Mouse (Mus musculus): ENCODE results near the gene Olfm4. TPM values are rescaled to one million over a fixed set of nuclear protein-coding genes. Genes with fewer than 3 reads are reported as not detected.

Gene Olfm4
- polyA plus RNA-seq, 2 experiments, result 8.0 to 13.4 TPM

GRCm38 (mm10) chr14:79990547-79990946 is 6.7 kb downstream of the Olfm4 start:
- TF ChIP-seq EP300 (IDR thresholded peaks at IDR 0.05; ENCODE audit: low read depth) (no peak), CTCF (IDR thresholded peaks at IDR 0.05; ENCODE audit: low read depth) (no peak)
- DNase-seq (ENCODE audit: low read depth in 3 of 3, low spot score in 3 of 3) (no peak), ATAC-seq (ENCODE audit: insufficient read depth) (no peak)
- WGBS (ENCODE audit: insufficient replicate concordance), result 52% methylated on average over 5 of the region's 5 CpGs
- no peak overlapping the region for H3K27ac ChIP-seq
- no peaks in the 10 kb centered on the region for H3K9me3 ChIP-seq (ENCODE audit: control insufficient read depth, low read length)
- no peak overlapping the region for H3K4me3 ChIP-seq (ENCODE audit: insufficient read depth in 1 of 2, low read depth in 2 of 2, low read length in 2 of 2)
- H3K4me2 ChIP-seq (ENCODE audit: low read depth), result no peak overlapping the region
- no peaks in the 10 kb centered on the region for H3K36me3 ChIP-seq (replicated peaks; ENCODE audit: control insufficient read depth, insufficient read depth, low read depth)
- no peaks in the 10 kb centered on the region for H3K27me3 ChIP-seq (ENCODE audit: control insufficient read depth, insufficient read depth, low read length)
- no peak overlapping the region for H3K9ac ChIP-seq (replicated peaks)
- no peaks in the 10 kb centered on the region for H3K4me1 ChIP-seq (replicated peaks; ENCODE audit: control insufficient read depth in 2 of 2, insufficient read depth in 2 of 2, low read length in 1 of 2)

- TF ChIP-seq CTCF (IDR thresholded peaks at IDR 0.05; ENCODE audit: low read depth) (no peak), EP300 (IDR thresholded peaks at IDR 0.05; ENCODE audit: low read depth) (no peak)
- Histone ChIP-seq H3K4me3 (ENCODE audit: insufficient read depth in 1 of 2, low read depth in 2 of 2, low read length in 2 of 2) (no peak overlapping the region), H3K4me2 (ENCODE audit: low read depth) (no peak overlapping the region), H3K9me3 (ENCODE audit: control insufficient read depth, low read length) (no peaks in the 10 kb centered on the region), H3K9ac (replicated peaks) (no peak overlapping the region), H3K4me1 (replicated peaks; ENCODE audit: control insufficient read depth in 2 of 2, insufficient read depth in 2 of 2, low read length in 1 of 2) (no peaks in the 10 kb centered on the region), H3K27me3 (ENCODE audit: control insufficient read depth, insufficient read depth, low read length) (no peaks in the 10 kb centered on the region), H3K27ac (no peak overlapping the region), H3K36me3 (replicated peaks; ENCODE audit: control insufficient read depth, insufficient read depth, low read depth) (no peaks in the 10 kb centered on the region)
- no peak for ATAC-seq (ENCODE audit: insufficient read depth)
- 62% methylated on average over 4 of the region's 4 CpGs for WGBS (ENCODE audit: insufficient replicate concordance)
- DNase-seq (ENCODE audit: low read depth in 3 of 3, low spot score in 3 of 3), result no peak
Observed at GRCm38 (mm10) chr14:79997534-79997933, 13.7 kb downstream of the Olfm4 start.

- WGBS (ENCODE audit: insufficient replicate concordance), result 29% methylated on average over 8 of the region's 8 CpGs
- ATAC-seq (ENCODE audit: insufficient read depth), result no peak
Observed at GRCm38 (mm10) chr14:80000110-80000531, 16.2 kb downstream of the Olfm4 start.

GRCm38 (mm10) chr14:80007686-80008085 is 23.8 kb downstream of the Olfm4 start:
- H3K27ac ChIP-seq, result no peak overlapping the region
- H3K27me3 ChIP-seq (ENCODE audit: control insufficient read depth, insufficient read depth, low read length), result no peaks in the 10 kb centered on the region
- TF ChIP-seq CTCF (IDR thresholded peaks at IDR 0.05; ENCODE audit: low read depth) (no peak), EP300 (IDR thresholded peaks at IDR 0.05; ENCODE audit: low read depth) (no peak)
- H3K4me2 ChIP-seq (ENCODE audit: low read depth), result no peak overlapping the region
- no peaks in the 10 kb centered on the region for H3K9me3 ChIP-seq (ENCODE audit: control insufficient read depth, low read length)
- H3K9ac ChIP-seq (replicated peaks), result no peak overlapping the region
- no peak for ATAC-seq (ENCODE audit: insufficient read depth)
- H3K4me3 ChIP-seq (ENCODE audit: insufficient read depth in 1 of 2, low read depth in 2 of 2, low read length in 2 of 2), result no peak overlapping the region
- no peak for DNase-seq (ENCODE audit: low read depth in 3 of 3, low spot score in 3 of 3)
- H3K4me1 ChIP-seq (replicated peaks; ENCODE audit: control insufficient read depth in 2 of 2, insufficient read depth in 2 of 2, low read length in 1 of 2), result no peaks in the 10 kb centered on the region
- WGBS (ENCODE audit: insufficient replicate concordance), result 58% methylated on average over 3 of the region's 3 CpGs
- H3K36me3 ChIP-seq (replicated peaks; ENCODE audit: control insufficient read depth, insufficient read depth, low read depth), result no peaks in the 10 kb centered on the region

More at GRCm38 (mm10) chr14:80000110-80000531, 16.2 kb downstream of the Olfm4 start:
- H3K4me2 ChIP-seq (ENCODE audit: low read depth), result no peak overlapping the region
- H3K4me3 ChIP-seq (ENCODE audit: insufficient read depth in 1 of 2, low read depth in 2 of 2, low read length in 2 of 2), result no peak overlapping the region
- no peak for DNase-seq (ENCODE audit: low read depth in 3 of 3, low spot score in 3 of 3)
- H3K4me1 ChIP-seq (replicated peaks; ENCODE audit: control insufficient read depth in 2 of 2, insufficient read depth in 2 of 2, low read length in 1 of 2), result no peaks in the 10 kb centered on the region
- no peak overlapping the region for H3K9ac ChIP-seq (replicated peaks)
- H3K27ac ChIP-seq, result no peak overlapping the region
- no peaks in the 10 kb centered on the region for H3K36me3 ChIP-seq (replicated peaks; ENCODE audit: control insufficient read depth, insufficient read depth, low read depth)
- TF ChIP-seq CTCF (IDR thresholded peaks at IDR 0.05; ENCODE audit: low read depth), result no peak
- TF ChIP-seq EP300 (IDR thresholded peaks at IDR 0.05; ENCODE audit: low read depth), result no peak
- no peaks in the 10 kb centered on the region for H3K9me3 ChIP-seq (ENCODE audit: control insufficient read depth, low read length)
- no peaks in the 10 kb centered on the region for H3K27me3 ChIP-seq (ENCODE audit: control insufficient read depth, insufficient read depth, low read length)

GRCm38 (mm10) chr14:80010426-80010825 is 26.5 kb downstream of the Olfm4 start:
- H3K27me3 ChIP-seq (ENCODE audit: control insufficient read depth, insufficient read depth, low read length), result no peaks in the 10 kb centered on the region
- ATAC-seq (ENCODE audit: insufficient read depth), result no peak
- H3K36me3 ChIP-seq (replicated peaks; ENCODE audit: control insufficient read depth, insufficient read depth, low read depth), result no peaks in the 10 kb centered on the region
- H3K4me3 ChIP-seq (ENCODE audit: insufficient read depth in 1 of 2, low read depth in 2 of 2, low read length in 2 of 2), result no peak overlapping the region
- 62% methylated on average over 3 of the region's 3 CpGs for WGBS (ENCODE audit: insufficient replicate concordance)
- H3K4me2 ChIP-seq (ENCODE audit: low read depth), result no peak overlapping the region
- no peaks in the 10 kb centered on the region for H3K4me1 ChIP-seq (replicated peaks; ENCODE audit: control insufficient read depth in 2 of 2, insufficient read depth in 2 of 2, low read length in 1 of 2)
- H3K9me3 ChIP-seq (ENCODE audit: control insufficient read depth, low read length), result no peaks in the 10 kb centered on the region
- no peak for DNase-seq (ENCODE audit: low read depth in 3 of 3, low spot score in 3 of 3)
- no peak overlapping the region for H3K9ac ChIP-seq (replicated peaks)
- no peak overlapping the region for H3K27ac ChIP-seq
- TF ChIP-seq EP300 (IDR thresholded peaks at IDR 0.05; ENCODE audit: low read depth) (no peak), CTCF (IDR thresholded peaks at IDR 0.05; ENCODE audit: low read depth) (no peak)

Measured in liver, embryonic 14.5 days (tissue).